Mouse (Mus musculus) cerebellum, adult 2 months (tissue): Measurements from ENCODE around the gene Ppfibp1.

Experiments
- CTCF ChIP-seq: fragments of 200-500 bp; IDR thresholded peaks from 2 replicates; pipeline ENCODE4 v1.5.1; 2011; ENCODE audit warnings: low read depth, mild to moderate bottlenecking, control low read depth, low read length, moderate library complexity, borderline replicate concordance; ENCODE audit not compliant: insufficient read depth
- POLR2A ChIP-seq: fragments of 200-500 bp; IDR thresholded peaks from 2 replicates; pipeline ENCODE4 v1.6.1; 2011; ENCODE audit warnings: low read length, control low read depth, borderline replicate concordance; ENCODE audit not compliant: insufficient read depth

- TF ChIP-seq POLR2A (no peak), CTCF (no peak)
These were observed 42.1 kb upstream of the Ppfibp1 start for GRCm38 (mm10) chr6:146845961-146846750.
